ENCODE assay signal across 1 mouse cellular context in genomic region chr2:127832833-127833190, GRCm38 (mm10).
TF ChIP-seq lines count a peak whose summit lies in the region.

No protein-coding gene starts in this region.

TF ChIP-seq in MEL, 35 proteins besides CTCF, POLR2A, EP300 and RAD21 (continued from another document):
- TF ChIP-seq USF2 (IDR thresholded peaks at IDR 0.05; ENCODE audit: borderline replicate concordance in 1 of 2, insufficient read depth in 1 of 2, low read depth in 1 of 2, low read length in 2 of 2) (no peak), TBP (IDR thresholded peaks at IDR 0.05; ENCODE audit: low read depth, low read length) (no peak), GATA1 (IDR thresholded peaks at IDR 0.05; ENCODE audit: low read depth, low read length) (no peak), MYC (IDR thresholded peaks at IDR 0.05; ENCODE audit: low read depth, low read length) (0 out of 2 replicates have a peak, but pooled peaks have one; percentile 39), MXI1 (IDR thresholded peaks at IDR 0.05; ENCODE audit: low read depth, low read length) (peak; percentile 55; the same call in 1 of the 2 replicates), CHD2 (IDR thresholded peaks at IDR 0.05; ENCODE audit: low read length) (no peak), SMC3 (IDR thresholded peaks at IDR 0.05; ENCODE audit: low read depth, low read length) (peak; percentile 66), BHLHE40 (IDR thresholded peaks at IDR 0.05; ENCODE audit: borderline replicate concordance, low read depth, low read length) (no peak), JUND (IDR thresholded peaks at IDR 0.05; ENCODE audit: low read depth, low read length) (no peak), POLR2AphosphoS2 (IDR thresholded peaks at IDR 0.05; ENCODE audit: low read length) (no peak), NRF1 (IDR thresholded peaks at IDR 0.05; ENCODE audit: insufficient read depth, low read depth, low read length, poor library complexity, severe bottlenecking) (no peak), POLR2AphosphoS5 (IDR thresholded peaks at IDR 0.05; ENCODE audit: borderline replicate concordance, low read depth, low read length) (no peak), KAT2A (conservative IDR thresholded peaks at IDR 0.05; ENCODE audit: low read depth, low read length) (no peak), ELF1 (IDR thresholded peaks at IDR 0.05; ENCODE audit: low read depth, low read length) (no peak), MAFK (IDR thresholded peaks at IDR 0.05; ENCODE audit: borderline replicate concordance, low read depth, low read length) (no peak), CHD1 (IDR thresholded peaks at IDR 0.05; ENCODE audit: low read depth, low read length) (no peak), ZKSCAN1 (IDR thresholded peaks at IDR 0.05; ENCODE audit: low read depth, low read length) (no peak), SIN3A (IDR thresholded peaks at IDR 0.05; ENCODE audit: low read length) (peak; percentile 78), ZNF384 (IDR thresholded peaks at IDR 0.05; ENCODE audit: low read depth, low read length) (no peak), MYB (IDR thresholded peaks at IDR 0.05; ENCODE audit: low read depth, low read length) (no peak), NELFE (IDR thresholded peaks at IDR 0.05; ENCODE audit: low read depth, low read length) (no peak), MEF2A (IDR thresholded peaks at IDR 0.05; ENCODE audit: extremely low read depth, insufficient replicate concordance, low read depth, low read length, poor library complexity, severe bottlenecking) (no peak)
